ENCODE assay signal across 8 mouse cellular contexts in the genomic region with DNA sequence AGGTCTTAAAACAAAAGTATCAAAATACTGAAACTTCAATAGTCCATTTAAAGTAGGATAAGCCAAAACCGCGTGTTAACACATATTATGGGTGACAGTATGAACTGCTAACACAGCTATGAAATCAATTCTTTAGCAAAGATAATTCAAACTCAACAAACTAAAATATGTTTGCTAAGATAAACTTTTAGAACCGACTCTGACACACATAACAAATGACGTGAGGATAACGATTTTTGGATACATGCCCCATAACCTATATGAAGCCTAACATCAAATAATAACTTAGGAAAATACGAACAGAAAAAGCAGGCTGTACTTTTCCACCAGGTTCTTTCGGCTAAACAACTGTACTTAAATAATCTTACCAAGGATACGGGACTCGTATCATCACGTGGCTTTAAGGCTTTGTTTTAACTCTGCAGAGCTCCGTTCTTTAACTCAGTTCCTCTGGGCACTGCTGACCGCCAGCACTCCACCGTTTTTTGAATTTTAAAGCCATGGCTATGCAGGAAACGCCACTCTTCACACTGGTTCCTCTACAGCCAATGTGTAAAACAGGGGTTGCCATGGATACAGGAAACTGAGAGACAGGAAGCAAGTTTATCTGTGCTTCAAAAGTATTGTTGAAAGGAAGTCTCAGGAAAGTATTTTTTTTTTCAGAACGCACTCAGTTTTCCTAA.
DNase-seq lines count a peak whose midpoint lies in the region; ATAC-seq and TF ChIP-seq lines count a peak whose summit lies in the region.

No protein-coding gene starts in this region.

- WGBS in midbrain, embryonic 11.5 days, result 79% methylated on average over 15 of the region's 15 CpGs
- 80% methylated on average over 15 of the region's 15 CpGs for WGBS in midbrain, embryonic 10.5 days
- 54% methylated on average over 15 of the region's 15 CpGs for WGBS in heart, postnatal 0 days
- WGBS in liver, embryonic 13.5 days (ENCODE audit: insufficient replicate concordance), result 18% methylated on average over 15 of the region's 15 CpGs
- 68% methylated on average over 15 of the region's 15 CpGs for WGBS in neural tube, embryonic 14.5 days

- no peaks in the 10 kb centered on the region for H3K9me3 ChIP-seq in midbrain, embryonic 11.5 days (ENCODE audit: control insufficient read depth, low read length)
- H3K9me3 ChIP-seq in midbrain, embryonic 10.5 days (replicated peaks), result no peaks in the 10 kb centered on the region
- H3K9me3 ChIP-seq in heart, postnatal 0 days (replicated peaks; ENCODE audit: control insufficient read depth, low read length), result no peaks in the 10 kb centered on the region
- H3K9me3 ChIP-seq in liver, embryonic 13.5 days (replicated peaks), result no peaks in the 10 kb centered on the region
- H3K9me3 ChIP-seq in neural tube, embryonic 14.5 days (ENCODE audit: control insufficient read depth, low read length), result no peaks in the 10 kb centered on the region

- H3K36me3 ChIP-seq in midbrain, embryonic 11.5 days (ENCODE audit: control insufficient read depth, insufficient read depth, low read length), result no peaks in the 10 kb centered on the region
- peaks cover 36% of the 10 kb centered on the region for H3K36me3 ChIP-seq in midbrain, embryonic 10.5 days
- peaks cover 3% of the 10 kb centered on the region; the same call in 1 of the 2 replicates for H3K36me3 ChIP-seq in heart, postnatal 0 days (replicated peaks; ENCODE audit: control insufficient read depth, insufficient read depth, low read length)
- peaks cover 14% of the 10 kb centered on the region; the same call in 1 of the 2 replicates for H3K36me3 ChIP-seq in liver, embryonic 13.5 days
- H3K36me3 ChIP-seq in neural tube, embryonic 14.5 days (ENCODE audit: control insufficient read depth, insufficient read depth, low read length), result no peaks in the 10 kb centered on the region

- H3K4me2 ChIP-seq in midbrain, embryonic 11.5 days, result no peak overlapping the region
- H3K4me2 ChIP-seq in heart, postnatal 0 days (ENCODE audit: low read depth, low read length), result peak overlapping the region; percentile 27
- H3K4me2 ChIP-seq in liver, embryonic 13.5 days, result peak overlapping the region; percentile 45
- no peak overlapping the region for H3K4me2 ChIP-seq in neural tube, embryonic 14.5 days (ENCODE audit: low read depth, low read length)

- no peak for TF ChIP-seq CTCF in heart, postnatal 0 days (IDR thresholded peaks at IDR 0.05; ENCODE audit: low read depth)

- H3K4me1 ChIP-seq in midbrain, embryonic 11.5 days (ENCODE audit: control insufficient read depth, insufficient read depth, low read length), result no peaks in the 10 kb centered on the region
- no peaks in the 10 kb centered on the region for H3K4me1 ChIP-seq in midbrain, embryonic 10.5 days
- H3K4me1 ChIP-seq in heart, postnatal 0 days (ENCODE audit: control insufficient read depth, insufficient read depth), result no peaks in the 10 kb centered on the region
- peaks cover 3% of the 10 kb centered on the region; the same call in 1 of the 2 replicates for H3K4me1 ChIP-seq in liver, embryonic 13.5 days (replicated peaks)
- no peaks in the 10 kb centered on the region for H3K4me1 ChIP-seq in neural tube, embryonic 14.5 days (ENCODE audit: control insufficient read depth, insufficient read depth, low read length)

- DNase-seq in midbrain, embryonic 11.5 days (ENCODE audit: low spot score, missing footprints), result peak; percentile 83
- no peak for DNase-seq in midbrain, embryonic 10.5 days (ENCODE audit: low spot score)
- peak; percentile 61 for DNase-seq in c-Kit-positive CD71-negative TER-119-negative erythroid progenitor cells, embryonic 14.5 days (ENCODE audit: low read depth)
- DNase-seq in heart, postnatal 0 days (ENCODE audit: low spot score), result peak; percentile 83
- no peak for DNase-seq in liver, embryonic 13.5 days
- no peak for DNase-seq in cerebellum, postnatal 25 days
- DNase-seq in ovary, postnatal 36 days (ENCODE audit: low spot score), result no peak

- no peak for TF ChIP-seq EP300 in heart, postnatal 0 days (IDR thresholded peaks at IDR 0.05; ENCODE audit: low read depth)

- H3K4me3 ChIP-seq in midbrain, embryonic 11.5 days (ENCODE audit: low read depth, low read length), result no peak overlapping the region
- no peak overlapping the region for H3K4me3 ChIP-seq in midbrain, embryonic 10.5 days
- H3K4me3 ChIP-seq in heart, postnatal 0 days (ENCODE audit: low read depth, low read length), result peak overlapping the region; percentile 40
- H3K4me3 ChIP-seq in liver, embryonic 13.5 days (replicated peaks), result peak overlapping the region; percentile 21
- H3K4me3 ChIP-seq in neural tube, embryonic 14.5 days (ENCODE audit: low read depth, low read length), result no peak overlapping the region

- peak; percentile 63; the same call in 1 of the 2 replicates for ATAC-seq in midbrain, embryonic 11.5 days (ENCODE audit: low FRiP score)
- ATAC-seq in heart, postnatal 0 days (ENCODE audit: insufficient read depth, low read depth), result peak; percentile 81
- peak; percentile 67 for ATAC-seq in liver, embryonic 13.5 days (ENCODE audit: low read depth)
- peak; percentile 58; the same call in 1 of the 2 replicates for ATAC-seq in neural tube, embryonic 14.5 days (ENCODE audit: low read depth)

- no peaks in the 10 kb centered on the region for H3K27me3 ChIP-seq in midbrain, embryonic 11.5 days (ENCODE audit: control insufficient read depth, insufficient read depth, low read length)
- no peaks in the 10 kb centered on the region for H3K27me3 ChIP-seq in midbrain, embryonic 10.5 days (ENCODE audit: low read depth, poor library complexity, severe bottlenecking)
- H3K27me3 ChIP-seq in heart, postnatal 0 days (ENCODE audit: control insufficient read depth, insufficient read depth, low read length), result no peaks in the 10 kb centered on the region
- H3K27me3 ChIP-seq in liver, embryonic 13.5 days, result no peaks in the 10 kb centered on the region
- H3K27me3 ChIP-seq in neural tube, embryonic 14.5 days (ENCODE audit: control insufficient read depth, insufficient read depth, low read length), result no peaks in the 10 kb centered on the region

- no peak overlapping the region for H3K9ac ChIP-seq in midbrain, embryonic 11.5 days (ENCODE audit: low read length)
- H3K9ac ChIP-seq in heart, postnatal 0 days (replicated peaks; ENCODE audit: low read depth, low read length), result no peak overlapping the region
- no peak overlapping the region for H3K9ac ChIP-seq in liver, embryonic 13.5 days
- H3K9ac ChIP-seq in neural tube, embryonic 14.5 days (replicated peaks; ENCODE audit: low read depth, low read length), result no peak overlapping the region

- no peak overlapping the region for H3K27ac ChIP-seq in midbrain, embryonic 11.5 days (ENCODE audit: low read depth, low read length)
- no peak overlapping the region for H3K27ac ChIP-seq in midbrain, embryonic 10.5 days (replicated peaks)
- H3K27ac ChIP-seq in heart, postnatal 0 days (ENCODE audit: low read depth), result peak overlapping the region; percentile 70
- H3K27ac ChIP-seq in liver, embryonic 13.5 days, result peak overlapping the region; percentile 50; the same call in 1 of the 2 replicates
- no peak overlapping the region for H3K27ac ChIP-seq in neural tube, embryonic 14.5 days (ENCODE audit: low read depth, low read length)

Comparison
In these comparisons a context has a peak if more than half of its experiments do, and no peak if none do; other contexts are left out.
1. DNase-seq: peak in midbrain, embryonic 11.5 days (single experiment), c-Kit-positive CD71-negative TER-119-negative erythroid progenitor cells, embryonic 14.5 days (single experiment) and heart, postnatal 0 days (single experiment); none in midbrain, embryonic 10.5 days (single experiment), liver, embryonic 13.5 days (single experiment), cerebellum, postnatal 25 days (0 of 2) and ovary, postnatal 36 days (single experiment).
2. H3K27ac ChIP-seq: peak in heart, postnatal 0 days (single experiment) and liver, embryonic 13.5 days (single experiment); none in midbrain, embryonic 11.5 days (single experiment), midbrain, embryonic 10.5 days (single experiment) and neural tube, embryonic 14.5 days (single experiment).
3. H3K4me2 ChIP-seq: peak in heart, postnatal 0 days (single experiment) and liver, embryonic 13.5 days (single experiment); none in midbrain, embryonic 11.5 days (single experiment) and neural tube, embryonic 14.5 days (single experiment).
4. H3K4me3 ChIP-seq: peak in heart, postnatal 0 days (single experiment) and liver, embryonic 13.5 days (single experiment); none in midbrain, embryonic 11.5 days (single experiment), midbrain, embryonic 10.5 days (single experiment) and neural tube, embryonic 14.5 days (single experiment).
5. Peak in every context shown above with its lines, with median percentiles within 50 percentile points of each other: ATAC-seq.